Mouse (Mus musculus): ENCODE results near the gene Gm28230.

Gm28230 gene

DNA sequence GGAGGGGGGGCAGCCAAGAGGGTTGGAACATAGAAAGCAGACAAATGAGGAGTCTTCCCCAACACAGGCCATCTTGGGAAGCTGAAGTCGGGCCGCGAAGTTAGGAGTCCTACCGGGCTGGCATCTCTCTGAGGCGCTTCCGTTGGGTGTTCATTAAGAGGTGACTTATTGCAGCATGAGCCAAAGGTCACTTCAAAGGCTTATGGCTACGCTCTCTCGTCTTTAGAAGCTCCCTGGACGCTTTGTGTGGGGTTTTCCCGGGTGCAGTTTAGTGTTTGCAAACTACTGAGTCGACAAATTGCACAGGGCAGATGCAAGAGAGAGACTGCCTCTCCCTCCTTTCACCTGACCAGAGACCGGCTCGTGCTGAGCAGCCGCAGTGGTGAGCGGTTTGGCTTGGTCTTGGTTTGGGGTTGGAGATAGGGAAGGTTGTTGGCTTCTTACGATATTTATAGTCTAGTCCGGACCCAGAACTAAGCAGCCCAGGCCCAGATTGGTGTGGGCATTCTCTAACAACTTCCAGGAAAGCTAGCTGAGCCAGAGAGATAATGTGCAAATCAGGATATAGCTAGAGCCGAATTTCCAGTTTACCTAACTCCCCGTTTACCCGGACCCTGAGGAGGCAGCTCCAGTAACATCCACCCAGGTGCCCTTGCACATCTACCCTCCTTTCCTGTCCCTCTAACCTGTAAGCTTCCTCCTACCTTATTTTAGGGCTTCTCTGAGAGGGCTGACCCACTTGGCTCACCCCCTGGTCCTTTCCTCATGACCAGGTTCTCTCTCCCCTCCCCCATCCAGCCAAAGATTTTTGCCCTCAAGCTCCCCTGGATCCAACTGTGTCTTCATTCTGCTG lies 12.3 kb downstream of the Gm28230 start:
- in situ Hi-C loops (cut with MboI, MseI), result no loop called here

GRCm38 (mm10) chr2:74739476-74739800 lies 12.9 kb downstream of the Gm28230 start:
- in situ Hi-C loops (cut with MboI, MseI), result no loop called here

GRCm38 (mm10) chr2:74739869-74740268 lies 13.3 kb downstream of the Gm28230 start:
- in situ Hi-C loops (cut with MboI, MseI), result loop anchor here (5.0 kb wide), 1 partner anchor 87 kb away; the partner anchor contains the start of gene Mtx2

DNA sequence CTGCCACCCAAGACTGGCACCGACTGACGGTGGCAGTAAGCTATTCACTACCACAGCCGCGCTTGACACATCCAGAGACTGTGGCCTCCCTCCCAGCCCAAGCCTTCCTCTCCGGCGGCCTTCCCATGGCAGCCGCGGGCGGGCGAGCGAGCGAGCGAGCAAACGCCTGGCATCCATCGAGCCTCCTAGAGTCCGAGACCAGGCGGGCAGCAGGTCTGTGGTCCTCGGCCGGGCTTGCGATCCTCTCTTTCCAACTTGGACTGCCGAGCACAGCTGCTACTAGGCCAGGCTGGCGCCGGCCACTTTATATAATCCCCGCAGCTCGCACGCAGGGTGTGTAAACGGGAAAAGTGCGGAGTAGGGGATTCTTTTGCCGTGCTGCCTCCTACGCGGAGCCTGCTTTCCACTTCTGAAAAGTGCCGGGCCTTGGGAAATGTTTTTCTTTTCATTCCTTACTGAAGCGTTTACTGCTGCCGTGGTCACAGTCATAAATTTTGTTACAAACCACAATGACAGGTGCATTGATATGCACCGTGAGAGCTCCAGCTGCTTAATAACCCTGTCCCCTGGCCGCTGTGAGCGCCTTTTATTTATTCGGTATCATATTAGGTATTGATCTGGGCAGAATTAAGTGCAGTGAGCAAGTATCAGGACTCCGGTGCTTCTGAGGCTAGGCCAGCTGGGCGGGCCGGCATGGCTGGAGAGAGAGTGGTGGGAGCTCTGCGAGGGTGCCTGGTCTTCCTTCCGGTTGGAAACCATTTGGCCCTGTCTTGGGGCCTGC lies 14.0 kb downstream of the Gm28230 start:
- in situ Hi-C loops (cut with MboI, MseI), result loop anchor here (5.0 kb wide), 1 partner anchor 87 kb away; the partner anchor contains the start of gene Mtx2

DNA sequence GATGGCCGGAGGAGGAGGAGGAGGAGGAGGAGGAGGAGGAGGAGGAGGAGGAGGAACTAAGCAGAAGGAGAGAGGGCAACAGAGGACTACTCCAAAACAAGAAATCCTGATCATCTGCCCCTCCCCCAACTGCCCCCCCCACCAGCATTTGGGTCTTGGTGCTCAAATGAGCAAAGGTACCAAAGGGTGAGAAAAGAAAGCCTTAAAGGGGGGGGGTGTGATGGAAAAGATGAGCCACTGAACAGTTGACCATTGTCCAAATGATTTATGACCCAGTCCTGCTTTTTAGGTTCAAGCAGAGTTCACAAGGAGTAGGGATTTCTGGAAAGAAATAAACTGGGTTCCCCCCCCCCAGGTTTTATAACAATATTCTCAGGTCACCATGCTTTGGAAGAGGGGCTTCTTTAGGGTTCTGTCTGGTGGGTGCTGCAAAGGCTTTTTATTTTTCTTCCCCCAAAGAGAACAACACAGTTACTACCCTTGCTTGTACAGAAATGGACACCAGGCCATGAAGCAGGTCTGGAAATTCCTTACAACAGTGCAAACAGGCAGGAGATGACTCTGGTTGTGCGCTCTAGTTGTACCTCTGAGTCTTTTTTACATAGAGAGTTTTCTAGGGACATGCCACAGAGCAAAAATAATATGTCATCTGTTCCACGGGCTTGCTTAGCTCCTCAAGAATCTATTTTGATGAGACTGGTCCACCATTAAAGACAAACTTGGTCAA lies 14.9 kb downstream of the Gm28230 start:
- in situ Hi-C loops (cut with MboI, MseI), result loop anchor here (5.0 kb wide), 1 partner anchor 86 kb away; the partner anchor contains the start of gene Mtx2

GRCm38 (mm10) chr2:74741979-74742277 lies 15.4 kb downstream of the Gm28230 start:
- in situ Hi-C loops (cut with MboI, MseI), result loop anchor here (5.0 kb wide), 1 partner anchor 85 kb away; the partner anchor contains the start of gene Mtx2

DNA sequence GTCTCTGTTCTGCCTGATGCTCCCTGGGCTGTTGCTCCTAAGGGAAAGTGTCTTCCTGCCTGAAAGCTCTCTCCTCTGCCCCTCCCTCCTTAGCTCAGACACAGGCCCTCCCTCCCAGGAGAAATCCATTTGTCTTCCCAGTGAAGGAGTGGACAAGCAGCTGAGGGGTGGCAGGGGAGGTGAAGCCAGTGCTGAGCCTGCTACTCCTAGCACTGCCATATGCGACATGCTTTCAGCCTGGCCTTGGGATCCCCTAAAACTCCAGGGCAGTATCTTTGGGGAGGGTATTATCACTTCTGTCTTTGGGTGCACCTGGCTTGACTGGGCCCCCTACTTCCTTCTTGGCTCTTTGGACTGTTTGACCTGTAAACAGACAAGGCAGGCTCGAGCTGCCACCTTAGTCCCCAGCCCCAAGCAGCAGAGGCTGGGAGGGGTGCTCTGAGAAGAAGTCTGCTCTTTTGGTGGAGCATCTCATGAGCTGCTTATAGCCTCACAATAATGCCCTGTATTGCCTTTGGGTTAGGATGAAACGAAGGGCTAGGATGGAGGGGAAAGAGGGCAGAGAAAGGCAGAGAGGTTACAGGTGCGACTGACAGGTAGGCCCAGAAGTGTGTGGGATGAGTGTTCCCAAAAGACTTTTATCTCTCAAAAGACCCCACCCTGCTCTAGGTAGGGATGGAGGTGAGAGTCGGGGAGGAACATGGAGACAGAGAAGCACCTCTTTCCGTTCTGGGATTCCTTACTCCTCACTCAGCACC lies 19.2 kb downstream of the Gm28230 start:
- in situ Hi-C loops (cut with MboI, MseI), result loop anchor here (5.0 kb wide), 1 partner anchor 53 kb away; the partner anchor contains the start of gene Hoxd10

DNA sequence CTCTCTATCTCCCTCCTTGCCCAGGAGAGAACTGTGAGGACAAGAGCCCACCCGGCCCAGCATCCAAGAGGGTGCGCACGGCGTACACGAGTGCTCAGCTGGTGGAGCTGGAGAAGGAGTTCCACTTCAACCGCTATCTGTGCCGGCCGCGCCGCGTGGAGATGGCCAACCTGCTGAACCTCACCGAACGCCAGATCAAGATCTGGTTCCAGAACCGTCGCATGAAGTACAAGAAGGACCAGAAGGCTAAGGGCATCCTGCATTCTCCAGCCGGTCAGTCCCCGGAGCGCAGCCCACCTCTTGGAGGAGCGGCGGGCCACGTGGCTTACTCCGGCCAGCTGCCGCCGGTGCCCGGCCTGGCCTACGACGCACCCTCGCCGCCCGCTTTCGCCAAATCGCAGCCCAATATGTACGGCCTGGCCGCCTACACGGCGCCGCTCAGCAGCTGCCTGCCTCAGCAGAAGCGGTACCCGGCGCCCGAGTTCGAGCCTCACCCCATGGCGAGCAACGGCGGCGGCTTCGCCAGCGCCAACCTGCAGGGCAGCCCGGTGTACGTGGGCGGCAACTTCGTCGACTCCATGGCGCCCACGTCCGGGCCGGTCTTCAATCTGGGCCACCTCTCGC lies 19.9 kb downstream of the Gm28230 start:
- in situ Hi-C loops (cut with MboI, MseI), result loop anchor here (5.0 kb wide), 1 partner anchor 54 kb away; the partner anchor contains the start of gene Hoxd10

- in situ Hi-C loops (cut with MboI, MseI), result loop anchor here (5.0 kb wide), 1 partner anchor 55 kb away; the partner anchor contains the start of gene Hoxd10
Measured at GRCm38 (mm10) chr2:74747006-74747405, 20.5 kb downstream of the Gm28230 start.

GRCm38 (mm10) chr2:74747661-74748141 lies 21.2 kb downstream of the Gm28230 start:
- in situ Hi-C loops (cut with MboI, MseI), result loop anchor here (5.0 kb wide), 1 partner anchor 55 kb away; the partner anchor contains the start of gene Hoxd10

DNA sequence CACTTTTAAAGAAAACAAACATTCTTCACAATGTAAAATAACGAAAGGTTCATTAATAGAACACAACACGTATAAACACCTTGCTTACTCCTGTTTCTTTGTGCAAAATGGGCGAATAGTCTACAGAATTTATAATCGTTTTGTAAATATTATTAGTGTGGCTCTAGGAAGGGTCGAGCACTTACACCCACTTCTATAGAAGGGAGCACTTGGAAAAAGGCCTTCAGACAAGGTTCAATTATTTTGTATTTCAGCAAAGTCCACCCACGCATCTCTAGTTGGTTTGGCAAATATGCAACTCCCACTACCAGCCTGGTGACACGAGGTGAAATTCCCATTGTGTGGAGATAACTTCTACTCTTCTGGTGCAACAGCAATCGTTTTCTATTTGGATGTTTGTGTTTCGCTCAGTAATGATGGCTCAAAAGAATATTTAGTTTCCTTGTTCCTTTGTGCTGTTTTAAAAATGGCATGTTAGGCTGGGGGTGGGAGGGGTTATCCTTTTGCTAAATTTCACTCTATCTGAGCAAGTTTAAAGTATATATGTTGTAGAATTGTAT lies 22.0 kb downstream of the Gm28230 start:
- in situ Hi-C loops (cut with MboI, MseI), result loop anchor here (5.0 kb wide), 1 partner anchor 56 kb away; the partner anchor contains the start of gene Hoxd10

- in situ Hi-C loops (cut with MboI, MseI), result loop anchor here (5.0 kb wide), 1 partner anchor 57 kb away; the partner anchor contains the start of gene Hoxd10
Measured at GRCm38 (mm10) chr2:74749337-74750121, 23.0 kb downstream of the Gm28230 start.

DNA sequence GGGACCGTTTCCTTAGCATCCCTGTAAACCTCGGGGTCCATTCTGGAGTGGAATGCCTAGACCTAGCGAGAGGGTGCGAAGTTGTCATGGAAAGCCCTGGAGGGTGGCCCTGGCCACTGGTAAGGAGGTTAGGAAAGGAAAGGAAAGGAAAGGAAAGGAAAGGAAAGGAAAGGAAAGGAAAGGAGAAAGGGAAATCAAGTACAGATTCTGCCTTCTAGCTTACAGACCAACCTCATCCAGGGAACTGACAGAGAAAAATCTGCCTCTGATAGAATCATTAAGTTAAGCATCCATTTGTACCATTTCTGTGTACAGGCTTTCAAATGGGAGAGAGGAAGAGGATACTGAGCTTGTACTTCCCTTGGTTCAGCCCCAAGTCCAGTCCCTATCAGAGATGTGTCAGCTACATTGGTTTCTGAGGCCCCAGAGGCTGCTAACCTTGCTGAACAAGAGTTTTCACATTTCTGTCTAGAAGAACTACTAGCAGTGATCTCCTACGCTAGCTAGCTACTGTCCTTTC lies 24.3 kb downstream of the Gm28230 start:
- in situ Hi-C loops (cut with MboI, MseI), result no loop called here

- in situ Hi-C loops (cut with MboI, MseI), result no loop called here
Measured at GRCm38 (mm10) chr2:74751861-74752260, 25.3 kb downstream of the Gm28230 start.

GRCm38 (mm10) chr2:74752431-74753174 lies 26.1 kb downstream of the Gm28230 start:
- in situ Hi-C loops (cut with MboI, MseI), result no loop called here

DNA sequence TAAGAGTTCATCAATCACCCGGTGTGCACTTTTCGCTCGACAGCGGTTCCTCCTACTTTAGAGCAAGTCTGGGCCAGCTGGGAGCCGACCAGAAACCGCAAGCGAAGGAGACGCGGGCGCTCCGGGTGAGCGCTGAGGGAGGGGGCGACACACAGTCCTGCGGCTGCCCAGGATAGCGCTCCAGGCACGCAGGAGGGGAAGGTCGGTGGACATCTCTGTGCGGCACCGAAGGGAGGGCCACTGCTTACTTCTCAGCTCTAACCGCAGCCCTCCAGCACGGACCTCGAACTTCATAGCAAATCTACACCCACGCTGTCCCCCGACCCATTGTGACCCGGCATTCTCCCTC lies 26.6 kb downstream of the Gm28230 start:
- in situ Hi-C loops (cut with MboI, MseI), result no loop called here

GRCm38 (mm10) chr2:74753711-74754110 lies 27.2 kb downstream of the Gm28230 start:
- in situ Hi-C loops (cut with MboI, MseI), result no loop called here

DNA sequence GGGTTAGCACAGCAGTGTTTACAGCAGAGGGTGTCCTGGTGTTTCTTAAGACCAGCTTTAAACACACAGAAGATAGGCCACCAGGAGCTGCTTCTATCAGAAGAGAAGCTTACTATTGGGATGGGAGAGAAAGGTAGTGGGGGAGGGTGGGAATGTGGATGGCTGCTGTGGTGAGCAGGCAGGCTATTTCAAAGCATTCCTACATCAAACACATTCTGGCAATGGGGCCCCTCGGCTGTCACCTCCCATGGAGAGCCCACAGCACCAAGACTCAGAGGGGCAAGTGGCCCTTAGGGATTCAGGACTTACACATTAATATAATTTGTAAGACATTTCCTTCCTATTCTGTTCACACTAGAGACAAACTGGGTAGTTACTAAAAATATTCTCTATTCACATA lies 33.6 kb downstream of the Gm28230 start:
- in situ Hi-C loops (cut with MboI, MseI), result no loop called here

Measured in T-helper 2 cell (primary cell).